Mouse (Mus musculus) stomach, postnatal 0 days (tissue): Measurements from ENCODE around the gene Gli3.

Experiments used
- CTCF ChIP-seq: IDR thresholded peaks from 2 replicates; pipeline ENCODE4 v1.5.1; 2016; ENCODE audit warnings: antibody characterized with exemption, low read depth, mild to moderate bottlenecking, moderate library complexity
- EP300 ChIP-seq: optimal IDR thresholded peaks from 2 replicates; pipeline ENCODE3; 2016; ENCODE audit warnings: antibody characterized with exemption

DNA sequence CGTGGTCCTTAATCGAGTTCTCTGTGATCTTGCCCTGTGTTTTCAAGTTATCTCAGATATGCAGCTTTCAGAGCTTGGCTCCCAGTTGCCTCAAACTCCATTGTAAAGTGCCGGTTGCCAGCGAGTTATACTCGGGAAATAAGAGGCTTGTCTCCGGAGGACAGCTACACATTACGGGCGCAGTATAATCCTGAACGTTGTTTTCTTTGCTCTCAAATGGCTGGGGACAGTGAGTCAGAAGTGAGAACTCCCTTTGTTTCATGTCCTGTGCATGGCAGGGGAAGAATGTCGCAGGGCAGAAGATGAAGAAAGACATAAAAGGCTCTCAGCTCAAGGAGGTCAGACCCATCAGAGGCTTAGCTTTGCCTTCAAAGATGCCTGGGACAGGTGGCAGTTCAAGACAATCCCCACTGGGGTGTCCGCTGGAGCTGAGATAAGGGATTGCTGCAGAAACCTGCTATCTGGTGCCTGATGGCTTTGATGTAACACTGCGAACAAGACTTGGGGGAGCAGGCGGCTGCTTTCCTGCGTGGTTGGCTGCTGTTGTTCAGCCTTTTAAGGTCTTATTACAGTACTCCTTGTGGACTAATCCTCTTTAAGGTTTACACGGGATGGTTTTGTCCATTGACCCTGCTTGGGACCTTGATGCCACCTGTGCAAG is 108.0 kb downstream of the Gli3 start:
- TF ChIP-seq CTCF = no peak
- TF ChIP-seq EP300 = no peak
